Mouse (Mus musculus): Measurements from ENCODE around the gene Cox7a1.

Cox7a1 gene

DNA sequence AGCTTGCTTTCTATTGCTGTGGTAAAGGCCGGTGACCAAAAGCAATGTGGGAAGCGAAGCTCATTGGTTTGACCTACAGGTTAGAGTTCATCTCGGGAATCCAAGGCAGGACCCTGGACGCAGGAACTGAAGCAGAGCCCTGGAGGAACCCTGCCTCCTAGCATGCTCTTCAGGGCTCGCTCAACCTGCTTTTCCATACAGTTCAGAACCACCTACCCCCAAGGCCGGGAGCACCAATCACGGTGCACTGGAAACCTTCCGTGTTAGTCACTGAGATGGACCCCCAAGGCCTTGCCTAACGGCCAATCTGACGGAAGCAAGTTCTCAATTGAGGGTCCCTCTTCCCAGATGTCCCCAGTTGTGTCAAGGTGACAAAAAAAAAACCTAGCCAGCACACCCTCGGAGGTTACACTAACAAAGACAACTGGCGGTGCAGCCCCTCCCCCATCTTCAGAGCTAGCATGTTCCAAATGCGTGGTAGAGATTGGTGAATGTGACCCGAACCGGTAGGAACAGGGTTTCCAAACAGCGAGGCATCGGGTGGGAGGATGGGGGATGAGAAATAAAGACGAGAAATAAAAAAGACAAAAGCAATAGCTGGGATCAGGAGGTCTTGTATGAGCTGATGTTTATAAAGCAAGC, 15.7 kb downstream of the Cox7a1 start:
- ChIA-PET CTCF (interaction anchor here (0.5 to 4.9 kb wide), 35 partner anchors 8 to 557 kb away, joined by 3 to 51 read pairs (median 5); partner anchors contain the start of genes Cox7a1 (in 1 of the 4), Gm26920 (in 1 of the 4), Wdr62 (in 1 of the 4) and Zfp146 (in 1 of the 4)), POLR2A (interaction anchor here (0.6 to 8.5 kb wide), 41 partner anchors 9 to 1228 kb away, joined by 3 to 127 read pairs (median 5); partner anchors contain the start of genes Cox7a1 (in 4 of the 4), Wdr62 (in 3 of the 4), Thap8 (in 2 of the 4) and Zfp146 (in 2 of the 4))

DNA sequence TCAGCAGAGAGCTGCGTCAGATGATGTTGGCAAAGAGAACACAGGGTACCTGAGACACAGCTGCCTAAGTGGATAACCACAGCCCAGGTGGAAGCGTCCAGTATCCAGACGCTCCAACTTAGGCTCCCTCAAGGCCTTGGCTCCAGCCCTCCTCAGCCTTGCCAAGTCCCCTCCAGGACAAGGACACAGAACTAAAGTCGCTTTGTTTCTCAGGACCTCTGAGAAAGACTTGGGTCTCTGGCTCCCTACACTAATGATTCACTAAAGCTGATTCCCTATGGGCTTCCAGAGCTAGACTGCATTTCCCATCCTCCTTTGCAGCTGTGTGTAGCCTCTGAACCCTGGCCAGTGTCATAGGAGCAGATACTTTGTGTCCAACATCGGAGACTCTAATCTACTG, 16.3 kb downstream of the Cox7a1 start:
- ChIA-PET CTCF (interaction anchor here in 3 of 4 experiments (0.6 to 4.9 kb wide), 15 partner anchors 8 to 291 kb away, joined by 3 to 51 read pairs (median 7); partner anchors contain the start of genes Cox7a1 (in 1 of the 3), Gm26920 (in 1 of the 3), Zfp260 (in 1 of the 3) and Zfp566 (in 1 of the 3)), POLR2A (interaction anchor here (0.6 to 8.5 kb wide), 25 partner anchors 9 to 417 kb away, joined by 3 to 127 read pairs (median 8); partner anchors contain the start of genes Cox7a1 (in 3 of the 4), Wdr62 (in 3 of the 4), Thap8 (in 2 of the 4) and Gm26920 (in 1 of the 4))

DNA sequence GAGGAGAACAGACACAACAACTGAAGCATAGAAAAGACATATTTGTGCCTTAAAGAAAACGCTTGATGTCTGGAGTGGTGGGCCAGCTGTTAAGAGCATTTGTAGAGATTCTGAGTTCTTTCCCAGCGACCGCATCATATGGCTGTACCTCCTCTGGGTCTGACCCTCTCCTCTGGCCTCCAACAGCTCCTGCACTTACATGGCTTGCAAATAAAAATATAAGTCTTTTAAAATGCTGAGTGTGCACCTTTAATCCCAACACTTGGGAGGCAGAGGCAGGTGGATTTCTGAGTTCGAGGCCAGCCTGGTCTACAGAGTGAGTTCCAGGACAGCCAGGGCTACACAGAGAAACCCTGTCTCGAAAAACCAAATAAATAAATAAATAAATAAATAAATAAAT, 16.7 kb downstream of the Cox7a1 start:
- POLR2A ChIA-PET, result interaction anchor here in 3 of 4 experiments (0.6 to 8.5 kb wide), 17 partner anchors 10 to 255 kb away, joined by 3 to 127 read pairs (median 11); partner anchors contain the start of genes Cox7a1 (in 3 of the 3), Wdr62 (in 3 of the 3), Thap8 (in 2 of the 3) and Gm26920 (in 1 of the 3)
- CTCF ChIA-PET, result interaction anchor here in 3 of 4 experiments (1.0 to 4.9 kb wide), 9 partner anchors 16 to 45 kb away, joined by 3 to 51 read pairs (median 15); partner anchors contain the start of gene Cox7a1 (in 1 of the 3)

DNA sequence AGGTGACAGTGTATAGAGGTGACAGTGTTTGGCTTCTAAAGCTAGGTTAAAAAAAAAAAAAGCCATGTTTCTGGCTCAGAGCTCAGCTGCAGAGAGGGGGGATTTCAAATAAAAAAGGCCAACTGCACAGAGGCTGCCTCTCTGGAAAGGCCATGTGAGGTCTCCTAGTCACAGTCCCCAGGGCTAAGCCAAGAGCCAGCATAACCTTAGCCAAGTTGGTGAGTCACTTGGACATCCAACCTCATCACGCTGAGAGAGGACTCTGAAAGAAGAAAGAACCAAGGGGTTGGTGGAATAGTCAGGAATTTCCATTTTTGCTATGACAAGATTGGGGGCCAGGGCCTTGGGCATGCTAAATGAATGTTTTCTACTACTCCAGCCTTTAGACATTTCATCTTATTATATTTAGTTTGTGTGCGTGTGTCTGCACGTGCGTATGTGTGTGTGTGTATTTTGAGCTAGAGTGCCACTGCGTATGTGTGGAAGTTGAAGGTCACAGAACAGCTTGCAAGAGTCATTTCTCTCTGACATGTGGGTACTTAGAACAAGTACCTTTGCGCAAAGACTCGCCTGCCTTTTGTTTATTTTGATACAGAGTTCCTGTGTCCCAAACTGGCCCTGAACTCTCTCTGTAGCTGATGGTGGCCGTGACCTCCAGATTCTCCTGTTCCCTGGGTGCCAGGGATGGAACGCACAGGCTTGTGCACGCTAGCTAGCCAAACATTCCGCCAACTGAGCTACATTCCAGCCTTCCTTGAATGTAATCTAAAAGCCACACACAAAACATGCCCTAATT, 19.1 kb downstream of the Cox7a1 start:
- ChIA-PET POLR2A (interaction anchor here (0.6 to 3.3 kb wide), 22 partner anchors 8 to 118 kb away, joined by 3 to 19 read pairs (median 4); partner anchors contain the start of genes Cox7a1 (in 2 of the 4), Wdr62 (in 2 of the 4), E130208F15Rik (in 1 of the 4) and Zfp146 (in 1 of the 4)), CTCF (interaction anchor here (0.5 to 1.2 kb wide), 10 partner anchors 10 to 108 kb away, joined by 3 to 4 read pairs (median 3); partner anchors contain the start of gene Zfp146 (in 1 of the 4))

DNA sequence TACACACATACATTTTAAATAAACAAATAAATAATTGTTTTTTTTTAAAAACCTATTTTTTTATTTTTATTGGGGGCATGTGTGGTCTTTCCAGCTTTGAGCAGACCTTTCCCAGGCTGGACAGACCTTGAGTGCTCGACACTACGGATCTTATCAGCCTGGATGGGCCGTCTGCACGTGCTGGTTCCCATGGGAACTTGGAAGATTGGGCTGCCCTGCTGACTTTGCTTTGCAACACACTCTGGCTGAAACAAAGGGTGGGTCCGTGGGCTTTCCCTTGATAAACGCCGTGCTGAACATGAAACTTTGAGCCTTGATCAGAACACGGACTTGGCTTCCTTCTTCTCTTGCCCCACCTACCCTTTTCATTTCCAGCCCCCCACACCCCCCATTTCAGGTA, 20.4 kb downstream of the Cox7a1 start:
- ChIA-PET POLR2A (interaction anchor here (0.6 to 3.3 kb wide), 20 partner anchors 9 to 170 kb away, joined by 3 to 19 read pairs (median 5); partner anchors contain the start of genes Wdr62 (in 1 of the 4), Zfp146 (in 1 of the 4) and Zfp260 (in 1 of the 4)), CTCF (interaction anchor here (0.6 to 2.5 kb wide), 19 partner anchors 10 to 192 kb away, joined by 3 to 21 read pairs (median 5); partner anchors contain the start of gene Cox7a1 (in 1 of the 4))

DNA sequence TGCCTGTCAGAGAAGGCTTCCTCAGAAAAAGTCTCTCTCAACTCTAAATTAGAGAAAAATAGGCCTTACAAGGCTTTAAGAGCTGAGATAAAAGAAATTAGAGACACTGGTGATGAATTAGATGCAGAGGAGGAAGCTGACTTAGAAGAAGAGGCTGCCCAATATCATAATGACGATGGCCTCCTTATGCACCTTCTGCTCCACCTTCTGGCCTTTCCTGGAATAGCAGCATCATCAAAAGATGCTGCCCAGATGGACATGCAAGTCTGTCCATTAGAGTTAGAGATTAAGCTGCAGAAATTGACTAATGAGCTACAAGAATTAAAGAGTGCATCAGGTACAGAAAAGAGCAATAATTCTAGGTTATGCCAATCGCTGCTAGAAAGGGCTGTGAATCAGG, 21.4 kb downstream of the Cox7a1 start:
- POLR2A ChIA-PET, result interaction anchor here in 3 of 4 experiments (0.5 to 3.3 kb wide), 27 partner anchors 8 to 1395 kb away, joined by 3 to 19 read pairs (median 5); partner anchors contain the start of genes Cox7a1 (in 2 of the 3), Zfp146 (in 2 of the 3) and Wdr62 (in 1 of the 3)

DNA sequence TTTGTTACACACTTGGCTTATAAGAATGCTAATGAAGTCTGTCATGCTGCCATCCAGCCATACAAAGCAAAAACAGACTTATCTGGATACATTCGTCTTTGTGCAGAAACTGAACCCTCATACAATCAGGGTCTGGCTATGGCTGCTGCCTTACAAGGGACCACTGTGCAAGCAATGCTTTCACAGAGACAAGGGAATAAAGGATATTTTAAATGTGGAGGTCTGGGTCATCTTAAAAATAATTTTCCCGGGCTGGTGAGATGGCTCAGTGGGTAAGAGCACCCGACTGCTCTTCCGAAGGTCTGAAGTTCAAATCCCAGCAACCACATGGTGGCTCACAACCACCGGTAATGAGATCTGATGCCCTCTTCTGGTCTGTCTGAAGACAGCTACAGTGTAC, 22.4 kb downstream of the Cox7a1 start:
- POLR2A ChIA-PET, result interaction anchor here in 3 of 4 experiments (1.2 to 3.3 kb wide), 7 partner anchors 11 to 40 kb away, joined by 3 to 19 read pairs (median 12); partner anchors contain the start of genes Cox7a1 (in 1 of the 3) and Zfp146 (in 1 of the 3)
- CTCF ChIA-PET, result interaction anchor here in 3 of 4 experiments (0.6 to 2.6 kb wide), 11 partner anchors 9 to 51 kb away, joined by 4 to 21 read pairs (median 10); partner anchors contain the start of gene Zfp146 (in 1 of the 3)

More for the DNA sequence above, 21.4 kb downstream of the Cox7a1 start:
- CTCF ChIA-PET, result interaction anchor here (0.6 to 2.6 kb wide), 45 partner anchors 9 to 249 kb away, joined by 3 to 21 read pairs (median 4); partner anchors contain the start of genes Cox7a1 (in 2 of the 4) and Zfp146 (in 1 of the 4)

DNA sequence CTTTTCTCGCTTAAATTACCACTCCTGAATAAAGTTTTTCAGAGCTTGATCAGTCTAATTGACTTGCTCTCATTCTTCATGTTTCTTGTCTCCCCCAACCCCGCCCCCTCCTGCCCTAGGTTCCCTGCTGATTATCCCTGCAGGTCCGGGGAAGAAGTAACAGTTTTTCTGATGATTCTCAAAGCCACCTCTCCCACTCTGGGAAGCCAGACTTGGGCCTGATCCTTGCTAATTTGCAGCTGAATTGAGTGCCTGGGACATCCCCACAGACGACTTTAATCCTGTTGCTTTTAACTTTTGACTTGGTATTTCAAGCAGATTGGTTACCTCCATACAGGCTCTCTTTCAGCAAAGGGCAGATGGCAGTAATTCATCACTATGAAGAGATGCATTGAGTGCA, 27.1 kb downstream of the Cox7a1 start:
- CTCF ChIA-PET, result interaction anchor here in 2 of 4 experiments (0.6 to 1.1 kb wide), 2 partner anchors 8 to 12 kb away, joined by 3 read pairs; no protein-coding TSS in a partner anchor
- POLR2A ChIA-PET, result interaction anchor here in 2 of 4 experiments (0.9 to 2.1 kb wide), 6 partner anchors 8 to 69 kb away, joined by 3 to 5 read pairs (median 3); partner anchors contain the start of genes Polr2i (in 1 of the 2), Tbcb (in 1 of the 2), Thap8 (in 1 of the 2) and Wdr62 (in 1 of the 2)

DNA sequence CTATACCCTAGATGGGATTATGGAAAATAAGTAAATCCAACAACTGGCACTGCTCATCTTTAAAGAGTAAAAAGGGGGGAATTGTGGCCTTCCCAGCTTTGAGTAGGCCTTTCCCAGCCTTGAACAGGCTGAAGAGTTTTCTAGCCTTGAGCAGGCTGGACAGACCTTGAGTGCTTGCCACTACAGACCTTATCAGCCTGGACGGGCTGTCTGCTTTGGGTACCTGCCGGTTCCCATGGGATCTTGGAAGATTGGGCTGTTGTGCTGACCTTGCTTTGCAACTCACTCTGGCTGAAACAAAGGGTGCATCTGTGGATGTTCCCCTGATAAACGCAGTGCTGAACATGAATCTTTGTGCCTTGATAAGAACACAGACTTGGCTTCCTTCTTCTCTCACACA, 29.9 kb downstream of the Cox7a1 start:
- ChIA-PET CTCF (no interaction called here), POLR2A (interaction anchor here in 2 of 4 experiments (0.6 to 1.0 kb wide), 2 partner anchors 16 to 137 kb away, joined by 4 read pairs; partner anchors contain the start of gene Capns1 (in 1 of the 2))

DNA sequence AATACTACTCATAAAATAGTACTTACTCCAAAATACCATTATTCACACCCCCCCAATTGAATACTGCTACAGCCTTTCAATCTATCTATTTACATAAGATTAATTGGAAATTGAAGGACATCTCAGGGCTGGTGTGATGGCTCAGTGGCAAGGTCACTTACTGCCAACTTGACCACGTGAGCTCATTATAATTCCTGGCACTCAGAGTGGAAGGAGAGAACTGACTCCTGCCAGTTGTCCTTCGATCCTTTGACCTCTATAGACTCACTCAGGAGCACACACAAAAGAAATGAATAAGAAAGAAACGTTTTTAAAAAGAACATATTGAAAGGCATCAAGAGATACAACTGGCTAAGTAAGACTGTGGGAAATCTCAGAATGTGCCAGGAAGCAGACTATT, 31.9 kb downstream of the Cox7a1 start:
- CTCF ChIA-PET, result interaction anchor here (0.5 to 3.3 kb wide), 18 partner anchors 10 to 310 kb away, joined by 3 to 21 read pairs (median 8); partner anchors contain the start of genes Capns1 (in 3 of the 4) and Zfp146 (in 1 of the 4)
- POLR2A ChIA-PET, result interaction anchor here in 3 of 4 experiments (1.1 to 5.3 kb wide), 19 partner anchors 11 to 84 kb away, joined by 3 to 36 read pairs (median 5); partner anchors contain the start of genes Cox7a1 (in 3 of the 3), Thap8 (in 3 of the 3), Wdr62 (in 3 of the 3) and Capns1 (in 2 of the 3)

DNA sequence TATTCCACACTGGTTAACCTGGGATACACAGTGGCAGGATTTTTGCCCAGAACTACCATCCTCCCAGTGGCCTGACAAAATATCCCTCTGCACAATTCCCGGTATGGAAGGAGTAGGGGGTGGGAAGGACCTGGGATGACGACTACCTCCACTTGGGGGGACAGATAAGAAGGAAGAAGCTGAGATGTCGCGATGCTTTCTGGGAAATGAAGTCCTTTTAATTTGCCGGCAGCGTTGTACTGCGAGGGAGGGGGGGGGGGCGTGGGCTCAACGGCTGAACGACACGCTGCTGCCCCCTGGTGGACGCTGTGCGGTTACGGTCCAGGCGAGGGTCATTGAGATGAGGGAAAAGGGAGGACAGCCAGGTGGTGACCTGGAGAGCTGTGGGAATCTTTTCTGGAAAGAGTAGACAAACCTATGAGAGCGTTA, 32.8 kb downstream of the Cox7a1 start:
- ChIA-PET CTCF (interaction anchor here (0.6 to 3.8 kb wide), 52 partner anchors 11 to 1584 kb away, joined by 3 to 51 read pairs (median 5); partner anchors contain the start of genes Capns1 (in 2 of the 4), Cox7a1 (in 2 of the 4), Polr2i (in 2 of the 4) and Tbcb (in 2 of the 4)), POLR2A (interaction anchor here (0.5 to 5.3 kb wide), 38 partner anchors 12 to 234 kb away, joined by 3 to 36 read pairs (median 5); partner anchors contain the start of genes Polr2i (in 3 of the 4), Tbcb (in 3 of the 4), Thap8 (in 3 of the 4) and Wdr62 (in 3 of the 4))

DNA sequence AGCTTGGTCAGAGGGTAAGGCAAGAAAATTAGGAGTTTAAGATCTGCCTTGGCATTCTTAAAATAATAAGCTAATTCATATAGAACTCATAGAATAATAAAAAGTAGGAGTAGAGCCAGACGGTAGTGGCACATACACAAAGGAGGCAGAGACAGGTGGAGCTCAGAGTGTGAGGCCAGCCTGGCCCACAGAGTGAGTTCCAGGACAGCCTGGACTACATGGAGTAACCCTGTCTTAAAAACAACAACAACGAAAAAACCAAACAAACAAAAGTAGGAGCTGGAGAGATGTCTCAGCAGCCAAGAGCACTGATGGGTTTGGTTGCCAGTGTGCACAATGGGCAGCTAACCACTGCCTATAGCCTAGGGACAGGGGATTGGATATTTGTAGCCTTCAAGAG, 33.3 kb downstream of the Cox7a1 start:
- CTCF ChIA-PET, result interaction anchor here (0.6 to 3.8 kb wide), 46 partner anchors 12 to 1585 kb away, joined by 3 to 51 read pairs (median 5); partner anchors contain the start of genes Capns1 (in 2 of the 4), Cox7a1 (in 2 of the 4), Polr2i (in 2 of the 4) and Tbcb (in 2 of the 4)
- POLR2A ChIA-PET, result interaction anchor here (0.5 to 5.3 kb wide), 35 partner anchors 12 to 234 kb away, joined by 3 to 36 read pairs (median 5); partner anchors contain the start of genes Polr2i (in 3 of the 4), Tbcb (in 3 of the 4), Thap8 (in 3 of the 4) and Wdr62 (in 3 of the 4)

DNA sequence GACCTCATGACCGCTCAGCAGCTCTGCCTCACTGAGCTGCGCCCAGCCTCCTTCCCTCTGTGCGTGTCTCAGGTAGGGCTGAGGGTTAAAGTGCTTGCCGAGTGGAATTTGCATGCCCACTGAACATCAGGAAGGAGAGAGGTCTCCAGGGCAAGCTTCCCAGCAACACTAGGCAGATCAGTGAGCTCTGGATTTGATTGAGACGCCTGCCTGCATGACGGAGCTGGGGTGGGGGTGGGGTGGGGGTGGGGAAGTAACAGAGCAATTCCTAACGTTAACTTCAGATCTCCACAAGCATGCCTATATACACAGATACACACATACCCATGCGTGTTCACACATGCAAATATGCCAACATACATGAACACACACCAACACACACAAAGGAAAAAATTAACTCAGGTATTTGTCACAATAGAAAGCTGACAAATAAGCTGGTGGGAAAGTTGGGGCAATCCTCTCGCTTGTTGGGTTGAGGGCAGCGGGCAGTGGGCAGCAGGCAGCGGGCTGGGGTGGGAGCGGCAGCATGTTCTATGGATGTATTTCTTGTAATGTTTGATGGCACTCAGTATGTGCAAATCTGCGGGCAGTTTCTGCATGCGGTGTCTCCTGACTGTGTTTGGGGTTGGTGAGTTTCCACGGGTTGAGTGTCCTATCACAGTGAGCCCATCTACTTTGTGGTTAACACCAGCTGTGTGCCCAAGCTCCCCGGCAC, 35.5 kb downstream of the Cox7a1 start:
- ChIA-PET CTCF (interaction anchor here (0.5 to 3.8 kb wide), 22 partner anchors 8 to 620 kb away, joined by 3 to 51 read pairs (median 4); partner anchors contain the start of genes Capns1 (in 2 of the 4), Polr2i (in 1 of the 4) and Tbcb (in 1 of the 4)), POLR2A (interaction anchor here (0.6 to 5.3 kb wide), 39 partner anchors 8 to 333 kb away, joined by 3 to 36 read pairs (median 4); partner anchors contain the start of genes Polr2i (in 4 of the 4), Tbcb (in 4 of the 4), Capns1 (in 3 of the 4) and Thap8 (in 3 of the 4))

DNA sequence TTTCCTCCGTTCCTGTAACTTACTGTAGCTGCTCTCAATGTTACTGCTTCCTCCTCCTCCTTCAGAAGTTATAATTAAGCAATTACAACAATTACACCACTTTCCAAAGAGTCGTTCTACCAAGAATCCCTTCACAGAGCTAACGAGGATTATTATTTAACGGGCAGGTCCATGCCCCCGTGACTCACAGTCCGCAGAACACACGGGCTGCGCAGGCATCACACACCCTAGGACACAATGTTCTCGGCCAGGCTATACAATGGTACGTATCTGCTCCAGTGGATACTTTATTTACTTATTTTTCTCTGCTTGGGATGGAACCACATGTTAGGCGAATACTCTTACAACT, 36.0 kb downstream of the Cox7a1 start:
- CTCF ChIA-PET, result interaction anchor here (0.5 to 3.8 kb wide), 15 partner anchors 10 to 621 kb away, joined by 3 to 51 read pairs (median 4); partner anchors contain the start of gene Capns1 (in 2 of the 4)
- POLR2A ChIA-PET, result interaction anchor here (0.6 to 5.3 kb wide), 32 partner anchors 9 to 150 kb away, joined by 3 to 36 read pairs (median 5); partner anchors contain the start of genes Polr2i (in 4 of the 4), Tbcb (in 4 of the 4), Capns1 (in 3 of the 4) and Thap8 (in 3 of the 4)

DNA sequence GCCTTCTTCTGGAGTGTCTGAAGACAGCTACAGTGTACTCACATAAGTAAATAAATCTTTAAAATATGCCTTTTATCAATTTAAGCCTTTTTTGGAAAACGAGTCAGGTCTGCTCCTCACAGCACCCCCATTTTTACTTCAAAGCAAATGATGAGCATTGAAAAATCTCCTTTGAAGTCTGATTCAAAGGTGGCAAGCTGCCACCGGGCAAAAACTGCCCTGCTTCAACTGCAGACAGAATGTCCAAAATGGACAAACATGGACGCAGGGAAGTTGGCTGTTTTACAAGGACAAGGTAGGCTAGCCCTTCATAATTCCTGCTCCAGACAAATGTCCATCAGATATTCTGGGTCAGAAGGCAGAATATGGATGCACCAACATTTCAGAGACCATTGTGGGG, 37.5 kb downstream of the Cox7a1 start:
- CTCF ChIA-PET, result interaction anchor here in 1 of 4 experiments (1.1 kb wide), 1 partner anchor 16 kb away, joined by 3 read pairs; no protein-coding TSS in a partner anchor

More for the DNA sequence above, 37.5 kb downstream of the Cox7a1 start:
- POLR2A ChIA-PET, result interaction anchor here in 2 of 4 experiments (0.8 to 2.4 kb wide), 4 partner anchors 10 to 126 kb away, joined by 3 to 8 read pairs (median 6); partner anchors contain the start of genes Polr2i (in 2 of the 2), Tbcb (in 2 of the 2), Thap8 (in 1 of the 2) and Wdr62 (in 1 of the 2)

All from embryonic stem cell, embryonic (primary cell).